Mouse (Mus musculus) lung, postnatal 0 days (tissue): Measurements from ENCODE around the gene Safb.

Experiments
- CTCF ChIP-seq: IDR thresholded peaks from 2 replicates; pipeline ENCODE4 v1.5.1; 2016; ENCODE audit warnings: antibody characterized with exemption, mild to moderate bottlenecking
- EP300 ChIP-seq: IDR thresholded peaks from 2 replicates; pipeline ENCODE4 v1.6.1; 2016; ENCODE audit warnings: antibody characterized with exemption, mild to moderate bottlenecking, control low read depth

DNA sequence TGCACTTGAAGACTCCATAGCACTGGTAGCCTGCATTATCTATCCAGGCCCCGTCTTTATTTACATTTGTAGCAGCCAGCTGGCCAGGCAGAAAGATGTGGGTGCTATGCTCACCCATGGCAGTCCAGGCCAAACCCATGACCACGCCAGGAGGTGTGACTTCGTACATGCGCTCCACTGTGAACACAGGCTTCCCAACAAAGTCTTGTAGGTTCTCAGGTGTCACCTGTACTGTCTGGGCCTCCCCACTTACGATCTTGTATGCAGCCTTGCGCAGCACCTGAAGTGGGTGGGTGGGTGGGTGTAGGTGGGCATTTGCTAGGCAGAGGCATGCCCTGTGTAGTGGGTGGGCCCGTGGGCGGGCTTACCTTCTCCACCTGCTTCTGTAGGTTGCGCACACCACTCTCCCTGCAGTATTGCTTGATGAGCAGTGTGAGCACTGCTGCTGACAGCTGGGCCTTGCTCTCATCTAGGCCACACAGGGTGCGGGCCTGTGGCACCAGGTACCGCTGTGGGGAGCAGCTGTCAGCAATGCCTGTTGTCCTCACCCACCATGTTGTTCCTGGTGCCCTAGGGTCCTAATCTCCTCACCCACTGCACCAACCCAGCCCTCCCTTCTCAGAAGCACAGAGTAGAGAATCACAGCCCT, 30.6 kb downstream of the Safb start:
- TF ChIP-seq CTCF (no peak), EP300 (no peak)
